Mouse (Mus musculus): ENCODE measurements at regions not wholly inside any gene's neighbourhood (a gene's known extent, or its start where the extent isn't known, plus 50 kb on each side); places are given as distances from the start of the nearest gene placed in this dataset.

DNA sequence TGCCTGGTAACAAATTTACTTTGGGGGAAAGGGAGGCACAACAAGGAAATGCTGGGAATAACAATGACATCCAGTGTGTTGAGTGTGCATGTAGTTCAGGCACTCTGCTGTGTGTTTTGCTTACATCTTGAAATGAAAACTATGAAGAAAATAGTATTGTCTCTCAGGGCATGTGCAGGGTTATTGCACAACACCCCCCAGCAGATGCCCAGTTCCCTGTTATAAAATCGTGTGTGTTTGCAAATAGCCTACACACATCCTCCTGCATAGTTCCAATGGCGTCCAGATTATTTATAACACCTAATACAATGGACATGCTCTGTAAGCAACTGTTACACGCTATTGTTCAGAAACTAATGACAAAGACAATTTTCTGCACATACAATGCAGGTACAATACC lies 220.0 kb upstream of the Pgrmc2 start:
- no peaks in the 10 kb centered on the region for H3K36me3 ChIP-seq (ENCODE audit: insufficient read depth, low read length)
- H3K9ac ChIP-seq (replicated peaks; ENCODE audit: low read length, poor library complexity, severe bottlenecking): no peak overlapping the region
- no peak for ATAC-seq (ENCODE audit: low FRiP score)
- 88% methylated on average over 3 of the region's 3 CpGs for WGBS
- no peak for TF ChIP-seq CTCF (IDR thresholded peaks at IDR 0.05)
- H3K4me1 ChIP-seq (ENCODE audit: insufficient read depth, low read length): no peaks in the 10 kb centered on the region
- no peaks in the 10 kb centered on the region for H3K27me3 ChIP-seq (ENCODE audit: insufficient read depth, low read length)
- H3K4me3 ChIP-seq (ENCODE audit: low read depth, low read length): no peak overlapping the region
- H3K9me3 ChIP-seq (ENCODE audit: low read length): no peaks in the 10 kb centered on the region
- DNase-seq (ENCODE audit: low spot score): no peak
- no peak overlapping the region for H3K4me2 ChIP-seq (ENCODE audit: low read depth, low read length, poor library complexity, severe bottlenecking)
- H3K27ac ChIP-seq (ENCODE audit: low read depth, low read length): no peak overlapping the region

- H3K36me3 ChIP-seq (ENCODE audit: insufficient read depth, low read length): no peaks in the 10 kb centered on the region
- no peak overlapping the region for H3K4me3 ChIP-seq (ENCODE audit: low read depth, low read length)
- no peak for ATAC-seq (ENCODE audit: low FRiP score)
- 70% methylated on average over 4 of the region's 4 CpGs for WGBS
- no peaks in the 10 kb centered on the region for H3K27me3 ChIP-seq (ENCODE audit: insufficient read depth, low read length)
- no peak for TF ChIP-seq CTCF (IDR thresholded peaks at IDR 0.05)
- no peak overlapping the region for H3K4me2 ChIP-seq (ENCODE audit: low read depth, low read length, poor library complexity, severe bottlenecking)
- H3K9ac ChIP-seq (replicated peaks; ENCODE audit: low read length, poor library complexity, severe bottlenecking): no peak overlapping the region
- DNase-seq (ENCODE audit: low spot score): no peak
- no peaks in the 10 kb centered on the region for H3K9me3 ChIP-seq (ENCODE audit: low read length)
- H3K27ac ChIP-seq (ENCODE audit: low read depth, low read length): no peak overlapping the region
- H3K4me1 ChIP-seq (ENCODE audit: insufficient read depth, low read length): no peaks in the 10 kb centered on the region
These were observed 215.9 kb upstream of the Pgrmc2 start for GRCm38 (mm10) chr3:41298776-41299175.

GRCm38 (mm10) chr3:41296152-41296809 lies 213.4 kb upstream of the Pgrmc2 start:
- H3K27ac ChIP-seq (ENCODE audit: low read depth, low read length): no peak overlapping the region
- WGBS: 80% methylated on average over 11 of the region's 11 CpGs
- no peak for TF ChIP-seq CTCF (IDR thresholded peaks at IDR 0.05)
- H3K4me2 ChIP-seq (ENCODE audit: low read depth, low read length, poor library complexity, severe bottlenecking): no peak overlapping the region
- DNase-seq (ENCODE audit: low spot score): no peak
- no peaks in the 10 kb centered on the region for H3K36me3 ChIP-seq (ENCODE audit: insufficient read depth, low read length)
- no peak for ATAC-seq (ENCODE audit: low FRiP score)
- no peaks in the 10 kb centered on the region for H3K4me1 ChIP-seq (ENCODE audit: insufficient read depth, low read length)
- no peak overlapping the region for H3K9ac ChIP-seq (replicated peaks; ENCODE audit: low read length, poor library complexity, severe bottlenecking)
- no peak overlapping the region for H3K4me3 ChIP-seq (ENCODE audit: low read depth, low read length)
- no peaks in the 10 kb centered on the region for H3K9me3 ChIP-seq (ENCODE audit: low read length)
- H3K27me3 ChIP-seq (ENCODE audit: insufficient read depth, low read length): no peaks in the 10 kb centered on the region

- peak; percentile 33 for DNase-seq (ENCODE audit: low spot score)
- TF ChIP-seq CTCF (IDR thresholded peaks at IDR 0.05): no peak
These were observed 212.3 kb upstream of the Pgrmc2 start for GRCm38 (mm10) chr3:41295150-41295549.

GRCm38 (mm10) chr3:41290535-41291307 lies 207.9 kb upstream of the Pgrmc2 start:
- Histone ChIP-seq H3K9ac (replicated peaks; ENCODE audit: low read length, poor library complexity, severe bottlenecking) (no peak overlapping the region), H3K36me3 (ENCODE audit: insufficient read depth, low read length) (no peaks in the 10 kb centered on the region), H3K9me3 (ENCODE audit: low read length) (no peaks in the 10 kb centered on the region), H3K27ac (ENCODE audit: low read depth, low read length) (no peak overlapping the region), H3K4me1 (ENCODE audit: insufficient read depth, low read length) (no peaks in the 10 kb centered on the region), H3K4me3 (ENCODE audit: low read depth, low read length) (no peak overlapping the region), H3K4me2 (ENCODE audit: low read depth, low read length, poor library complexity, severe bottlenecking) (no peak overlapping the region), H3K27me3 (ENCODE audit: insufficient read depth, low read length) (no peaks in the 10 kb centered on the region)
- WGBS: 87% methylated on average over 11 of the region's 11 CpGs
- TF ChIP-seq CTCF (IDR thresholded peaks at IDR 0.05): no peak
- DNase-seq (ENCODE audit: low spot score): no peak
- ATAC-seq (ENCODE audit: low FRiP score): no peak

More at GRCm38 (mm10) chr3:41295150-41295549, 212.3 kb upstream of the Pgrmc2 start:
- Histone ChIP-seq H3K36me3 (ENCODE audit: insufficient read depth, low read length) (no peaks in the 10 kb centered on the region), H3K27me3 (ENCODE audit: insufficient read depth, low read length) (no peaks in the 10 kb centered on the region), H3K9me3 (ENCODE audit: low read length) (no peaks in the 10 kb centered on the region), H3K27ac (ENCODE audit: low read depth, low read length) (no peak overlapping the region), H3K4me1 (ENCODE audit: insufficient read depth, low read length) (no peaks in the 10 kb centered on the region), H3K9ac (replicated peaks; ENCODE audit: low read length, poor library complexity, severe bottlenecking) (no peak overlapping the region), H3K4me2 (ENCODE audit: low read depth, low read length, poor library complexity, severe bottlenecking) (no peak overlapping the region), H3K4me3 (ENCODE audit: low read depth, low read length) (no peak overlapping the region)
- no peak for ATAC-seq (ENCODE audit: low FRiP score)
- 71% methylated on average over 8 of the region's 8 CpGs for WGBS

GRCm38 (mm10) chr3:41288735-41289134 lies 205.9 kb upstream of the Pgrmc2 start:
- Histone ChIP-seq H3K9me3 (ENCODE audit: low read length) (no peaks in the 10 kb centered on the region), H3K4me3 (ENCODE audit: low read depth, low read length) (no peak overlapping the region), H3K27me3 (ENCODE audit: insufficient read depth, low read length) (no peaks in the 10 kb centered on the region), H3K9ac (replicated peaks; ENCODE audit: low read length, poor library complexity, severe bottlenecking) (no peak overlapping the region), H3K4me2 (ENCODE audit: low read depth, low read length, poor library complexity, severe bottlenecking) (no peak overlapping the region), H3K27ac (ENCODE audit: low read depth, low read length) (no peak overlapping the region), H3K4me1 (ENCODE audit: insufficient read depth, low read length) (no peaks in the 10 kb centered on the region), H3K36me3 (ENCODE audit: insufficient read depth, low read length) (no peaks in the 10 kb centered on the region)
- 89% methylated on average over 4 of the region's 4 CpGs for WGBS
- no peak for DNase-seq (ENCODE audit: low spot score)
- TF ChIP-seq CTCF (IDR thresholded peaks at IDR 0.05): no peak
- no peak for ATAC-seq (ENCODE audit: low FRiP score)
